Mouse (Mus musculus) stomach, postnatal 0 days (tissue): ENCODE data around the gene Ap1m2. TPM values are rescaled to one million over a fixed set of nuclear protein-coding genes. Genes with fewer than 3 reads are reported as not detected.

Experiments used
- ATAC-seq: fragments of 200-750 bp; cut with Nextera tagmentation; 2 replicates; pipeline ENCODE4 v1.8.0; 2017; ENCODE audit not compliant: low FRiP score, low TSS enrichment
- DNase-seq: peaks from one replicate; pipeline ENCODE4 v3.0.0-alpha.2; 2016; ENCODE audit warnings: low spot score
- H3K27ac ChIP-seq: fragments of 300-500 bp; sonication (generic); replicated peaks from 2 replicates; pipeline ENCODE4 v1.5.1; 2014; ENCODE audit warnings: mild to moderate bottlenecking, control low read depth
- H3K27me3 ChIP-seq: fragments of 300-500 bp; sonication (generic); 2 replicates; pipeline ENCODE4 v1.6.1; 2014; ENCODE audit warnings: low read length; ENCODE audit not compliant: control insufficient read depth, insufficient read depth
- H3K36me3 ChIP-seq: fragments of 300-500 bp; sonication (generic); 2 replicates; pipeline ENCODE4 v1.6.1; 2014; ENCODE audit warnings: low read length, mixed read lengths; ENCODE audit not compliant: control insufficient read depth, insufficient read depth
- H3K4me1 ChIP-seq: fragments of 300-500 bp; sonication (generic); replicated peaks from 2 replicates; pipeline ENCODE4 v1.6.1; 2014; ENCODE audit warnings: antibody characterized with exemption; ENCODE audit not compliant: control insufficient read depth, insufficient read depth
- H3K4me2 ChIP-seq: fragments of 300-500 bp; sonication (generic); replicated peaks from 2 replicates; pipeline ENCODE4 v1.6.1; 2014; ENCODE audit warnings: low read depth, mild to moderate bottlenecking, control low read depth, moderate library complexity
- H3K4me3 ChIP-seq: fragments of 300-500 bp; sonication (generic); 2 replicates; pipeline ENCODE4 v1.5.1; 2014; ENCODE audit warnings: low read depth, low read length, control low read depth
- H3K9ac ChIP-seq: fragments of 300-500 bp; sonication (generic); 2 replicates; pipeline ENCODE4 v1.6.1; 2014; ENCODE audit warnings: mild to moderate bottlenecking, low read length, control low read depth, mixed read lengths
- H3K9me3 ChIP-seq: fragments of 300-500 bp; sonication (generic); 2 replicates; pipeline ENCODE4 v1.6.1; 2016; ENCODE audit warnings: low read length; ENCODE audit not compliant: control insufficient read depth
- CTCF ChIP-seq: IDR thresholded peaks from 2 replicates; pipeline ENCODE4 v1.5.1; 2016; ENCODE audit warnings: antibody characterized with exemption, low read depth, mild to moderate bottlenecking, moderate library complexity
- EP300 ChIP-seq: optimal IDR thresholded peaks from 2 replicates; pipeline ENCODE3; 2016; ENCODE audit warnings: antibody characterized with exemption
- WGBS: fragments of 180-500 bp; shearing (Covaris S2); extraction: QIAGEN DNeasy Blood & Tissue Kit; methylation state at CpG from one replicate; pipeline ENCODE4 v1.1.7; 2014; 5-methylcytosine and 5-hydroxymethylcytosine counted together
- polyA plus RNA-seq: library from polyadenylated mRNA; unstranded; fragments of >200 nt; fragmentation: Nextera tagmentation; extraction: Ambion mirVana; gene quantifications from 2 replicates; pipeline ENCODE4 v1.2.1, GENCODE M21; 2015

Gene Ap1m2
- polyA plus RNA-seq, 1 experiment from 2014 or later = 84.9 TPM

DNA sequence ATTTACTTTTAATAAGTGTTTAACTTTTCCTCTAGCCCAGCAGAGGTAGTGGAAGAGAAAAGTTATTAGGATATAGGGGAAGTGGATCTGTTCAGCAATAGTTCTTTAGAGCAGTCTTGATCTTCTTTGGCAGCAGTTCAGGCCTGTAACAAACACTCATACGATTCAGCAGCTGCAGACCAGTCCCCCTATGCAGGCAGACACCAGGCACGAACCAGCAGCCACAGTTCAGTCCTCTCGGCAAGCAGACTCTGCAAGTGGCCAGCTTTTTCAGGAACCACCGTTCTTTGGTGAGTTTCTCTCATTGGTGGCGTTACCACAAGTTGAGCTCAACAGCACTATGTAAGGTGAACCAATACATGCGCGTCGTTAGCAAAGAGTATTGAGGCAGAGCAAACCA lies 24.4 kb upstream of the Ap1m2 start:
- no peak overlapping the region for H3K4me3 ChIP-seq
- no peak overlapping the region for H3K27ac ChIP-seq
- no peak for ATAC-seq
- no peaks in the 10 kb centered on the region for H3K9me3 ChIP-seq
- no peaks in the 10 kb centered on the region for H3K36me3 ChIP-seq
- H3K9ac ChIP-seq = no peak overlapping the region
- no peaks in the 10 kb centered on the region for H3K27me3 ChIP-seq
- WGBS = 77% methylated on average over 8 of the region's 8 CpGs
- H3K4me1 ChIP-seq = no peaks in the 10 kb centered on the region
- no peak for TF ChIP-seq CTCF
- no peak for TF ChIP-seq EP300
- no peak overlapping the region for H3K4me2 ChIP-seq
- no peak for DNase-seq

DNA sequence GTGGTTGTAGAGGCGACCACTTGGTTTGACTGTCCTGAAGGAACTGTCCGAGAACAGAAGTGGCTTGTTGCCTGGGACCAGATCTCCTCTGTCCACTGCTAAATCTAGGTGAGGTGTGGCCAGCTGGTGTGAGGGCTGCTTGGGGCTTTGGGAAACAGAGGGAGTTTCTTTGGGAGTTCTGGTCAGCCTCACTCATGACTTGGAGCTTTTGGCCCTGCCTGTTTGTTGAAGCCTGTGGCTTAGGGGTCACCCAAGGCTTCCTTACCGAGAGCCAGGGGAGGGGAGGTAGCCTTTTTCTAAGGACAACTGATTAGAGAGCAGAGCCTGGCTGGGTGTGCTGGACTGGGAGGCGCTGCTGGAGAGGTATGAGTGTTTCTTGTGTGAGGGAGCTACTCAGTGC lies 23.3 kb upstream of the Ap1m2 start:
- no peak overlapping the region for H3K9ac ChIP-seq
- no peaks in the 10 kb centered on the region for H3K36me3 ChIP-seq
- H3K27ac ChIP-seq = no peak overlapping the region
- DNase-seq = no peak
- WGBS = 77% methylated on average over 4 of the region's 4 CpGs
- no peak overlapping the region for H3K4me3 ChIP-seq
- H3K4me2 ChIP-seq = no peak overlapping the region
- no peak for ATAC-seq
- no peaks in the 10 kb centered on the region for H3K27me3 ChIP-seq
- no peaks in the 10 kb centered on the region for H3K4me1 ChIP-seq
- TF ChIP-seq EP300 (no peak), CTCF (no peak)
- no peaks in the 10 kb centered on the region for H3K9me3 ChIP-seq

DNA sequence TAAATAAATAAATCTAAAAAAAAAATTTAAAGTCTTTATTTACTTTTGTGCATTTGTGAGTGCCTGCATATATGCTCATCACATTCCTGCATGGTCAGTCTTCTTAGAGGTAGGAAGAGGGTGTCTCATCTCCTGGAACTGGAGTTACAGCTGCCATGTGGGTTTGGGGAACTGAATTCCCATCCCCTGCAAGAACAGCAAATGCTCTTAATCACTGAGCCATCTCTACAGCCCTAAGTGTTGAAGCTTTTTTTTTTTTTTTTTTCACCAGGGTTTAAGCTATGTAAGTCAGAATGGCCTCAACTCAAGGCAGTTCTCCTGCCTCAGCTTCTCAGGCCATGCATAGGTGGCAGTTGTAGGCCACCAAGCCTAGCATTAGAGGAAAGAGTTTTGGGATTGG lies 22.6 kb upstream of the Ap1m2 start:
- Histone ChIP-seq H3K4me2 (no peak overlapping the region), H3K27ac (no peak overlapping the region), H3K4me3 (no peak overlapping the region), H3K36me3 (no peaks in the 10 kb centered on the region), H3K27me3 (no peaks in the 10 kb centered on the region), H3K4me1 (no peaks in the 10 kb centered on the region), H3K9me3 (no peaks in the 10 kb centered on the region), H3K9ac (no peak overlapping the region)
- no peak for TF ChIP-seq CTCF
- no peak for TF ChIP-seq EP300
- DNase-seq (no peak), ATAC-seq (no peak)

DNA sequence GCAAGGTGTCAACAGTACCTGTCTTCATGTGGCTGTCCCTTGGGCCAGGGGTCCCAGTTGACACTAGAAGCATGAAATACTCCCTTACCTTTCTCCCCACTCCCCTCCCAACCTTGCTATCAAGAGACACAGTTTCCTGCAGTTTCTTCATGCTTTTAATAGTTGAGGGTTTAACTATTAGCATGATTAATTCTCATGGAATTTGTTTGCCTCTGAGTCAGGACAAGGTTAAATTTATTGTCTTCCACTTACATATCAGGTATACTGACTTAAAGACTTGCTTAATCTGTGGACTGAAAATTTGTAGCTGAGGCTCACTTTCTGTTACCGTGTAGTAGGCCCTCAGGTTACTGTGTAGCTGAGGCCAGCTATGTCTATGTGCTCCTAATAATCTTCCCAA lies 21.4 kb upstream of the Ap1m2 start:
- no peak for TF ChIP-seq CTCF
- TF ChIP-seq EP300 = no peak
- Histone ChIP-seq H3K4me3 (no peak overlapping the region), H3K27me3 (no peaks in the 10 kb centered on the region), H3K4me2 (no peak overlapping the region), H3K9me3 (no peaks in the 10 kb centered on the region), H3K4me1 (no peaks in the 10 kb centered on the region), H3K27ac (no peak overlapping the region), H3K36me3 (no peaks in the 10 kb centered on the region), H3K9ac (no peak overlapping the region)
- WGBS = 45% methylated on average over 1 of the region's 1 CpGs
- no peak for DNase-seq
- no peak for ATAC-seq

DNA sequence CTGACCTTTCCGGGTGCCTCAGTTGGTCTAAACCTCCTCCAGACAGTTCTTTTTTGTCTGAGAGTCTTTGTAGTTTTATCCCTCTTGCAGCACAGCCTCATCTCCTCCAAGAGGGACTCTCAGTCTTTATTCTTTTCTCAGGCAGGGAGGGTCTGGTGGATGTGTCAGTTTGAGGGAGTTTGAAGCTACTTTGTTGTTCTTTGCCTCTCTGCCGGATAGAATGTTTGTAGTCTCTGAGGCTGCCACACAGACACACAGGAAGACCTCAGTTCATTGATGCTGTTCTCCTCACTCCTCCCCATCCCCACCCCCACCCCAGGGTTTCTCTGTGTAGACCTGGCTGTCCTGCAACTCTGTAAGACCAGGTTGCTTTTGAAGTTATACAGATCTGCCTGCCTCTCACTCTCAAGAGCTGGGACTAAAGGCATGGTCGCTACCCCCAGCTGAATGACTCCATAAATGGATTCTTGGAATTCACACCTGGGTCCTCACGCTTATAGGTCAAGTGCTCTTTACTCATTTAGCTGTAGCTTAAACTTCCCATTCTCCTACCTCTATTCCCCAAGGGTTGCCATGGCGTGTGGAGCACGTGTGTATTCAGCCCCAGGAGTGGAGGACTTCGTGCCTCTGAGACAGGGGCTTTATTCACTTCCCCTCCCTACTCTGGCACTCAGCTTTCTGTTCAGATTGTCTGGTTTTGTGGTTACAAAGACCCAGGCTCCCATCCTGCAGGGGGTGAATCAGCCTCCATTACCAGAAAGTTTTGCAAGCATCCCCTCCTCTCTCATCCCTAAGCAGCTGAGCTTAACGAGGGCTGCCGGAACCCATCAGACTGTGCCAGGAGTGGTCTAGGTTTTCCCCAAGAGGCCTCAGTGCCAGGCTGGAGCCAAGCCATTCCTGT lies 20.3 kb upstream of the Ap1m2 start:
- no peak overlapping the region for H3K4me2 ChIP-seq
- DNase-seq (no peak), ATAC-seq (no peak)
- no peak overlapping the region for H3K9ac ChIP-seq
- H3K36me3 ChIP-seq = no peaks in the 10 kb centered on the region
- 52% methylated on average over 9 of the region's 9 CpGs for WGBS
- H3K4me1 ChIP-seq = no peaks in the 10 kb centered on the region
- H3K4me3 ChIP-seq = no peak overlapping the region
- TF ChIP-seq EP300 (no peak), CTCF (no peak)
- no peak overlapping the region for H3K27ac ChIP-seq
- H3K9me3 ChIP-seq = no peaks in the 10 kb centered on the region
- no peaks in the 10 kb centered on the region for H3K27me3 ChIP-seq

DNA sequence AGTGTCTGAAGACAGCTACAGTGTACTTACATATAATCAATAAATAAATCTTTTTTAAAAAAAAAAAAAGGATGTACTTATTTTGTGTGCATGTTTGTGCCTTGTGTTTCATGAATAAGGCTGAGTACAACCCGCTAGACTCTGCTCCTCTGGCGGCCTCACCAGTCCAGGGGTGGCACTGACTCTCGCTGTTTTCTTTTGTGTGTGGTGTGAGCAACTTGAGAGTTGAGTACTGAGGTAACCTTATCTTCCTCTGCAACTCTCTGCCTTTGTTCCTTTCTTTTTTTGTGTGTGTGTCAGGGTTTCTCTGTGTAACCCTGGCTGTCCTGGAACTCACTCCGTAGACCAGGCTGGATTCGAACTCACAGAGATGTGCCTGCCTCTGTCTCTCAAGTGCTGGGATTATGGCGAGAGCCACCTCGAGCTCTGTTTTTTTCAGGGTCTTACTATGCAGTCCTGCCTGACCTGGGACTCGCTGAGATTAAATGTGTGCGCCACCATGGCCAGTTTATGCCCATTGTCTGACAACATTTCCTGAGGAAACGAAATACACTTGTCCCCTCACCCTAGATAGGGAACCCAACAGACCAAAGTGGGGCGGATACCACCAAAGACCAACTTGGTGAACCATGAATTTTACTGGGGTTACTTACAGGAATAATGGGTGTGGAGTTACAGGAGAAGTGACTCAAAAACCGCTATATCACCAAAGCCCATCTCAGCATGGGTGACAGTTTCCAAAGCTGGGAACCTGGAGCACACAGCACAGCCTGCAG lies 19.4 kb upstream of the Ap1m2 start:
- 87% methylated on average over 12 of the region's 12 CpGs for WGBS
- Histone ChIP-seq H3K27ac (no peak overlapping the region), H3K36me3 (no peaks in the 10 kb centered on the region), H3K9me3 (no peaks in the 10 kb centered on the region), H3K4me3 (no peak overlapping the region), H3K4me2 (no peak overlapping the region), H3K27me3 (no peaks in the 10 kb centered on the region), H3K4me1 (no peaks in the 10 kb centered on the region), H3K9ac (no peak overlapping the region)
- ATAC-seq (no peak), DNase-seq (no peak)
- TF ChIP-seq CTCF (no peak), EP300 (no peak)
